Mouse (Mus musculus) spleen, adult 12 weeks (tissue): ENCODE results near the gene Cntnap5b.

Source experiments
- DNase-seq: peaks from one replicate; pipeline ENCODE4 v3.0.0; 2022; ENCODE audit warnings: low spot score

The Cntnap5b gene

DNA sequence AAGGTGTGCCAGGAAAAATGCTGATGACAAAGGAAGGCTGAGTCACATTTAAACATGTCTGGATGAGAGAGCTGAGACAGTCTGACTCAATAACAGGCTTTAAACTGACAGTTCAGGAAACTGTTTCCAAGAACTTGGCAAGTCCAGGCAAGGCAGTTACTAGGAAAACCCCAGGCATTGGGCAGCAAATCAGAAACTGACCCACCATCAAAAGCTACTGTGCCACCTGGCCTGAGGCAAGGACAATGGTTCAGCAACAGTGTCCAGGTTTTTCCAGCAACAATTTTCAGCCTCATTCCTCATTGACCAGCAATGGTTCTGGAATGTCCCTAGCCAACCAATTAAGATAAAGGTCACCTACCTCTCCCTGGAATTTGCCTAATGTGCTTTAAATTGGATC lies 399.0 kb downstream of the Cntnap5b start:
- DNase-seq, result no peak

DNA sequence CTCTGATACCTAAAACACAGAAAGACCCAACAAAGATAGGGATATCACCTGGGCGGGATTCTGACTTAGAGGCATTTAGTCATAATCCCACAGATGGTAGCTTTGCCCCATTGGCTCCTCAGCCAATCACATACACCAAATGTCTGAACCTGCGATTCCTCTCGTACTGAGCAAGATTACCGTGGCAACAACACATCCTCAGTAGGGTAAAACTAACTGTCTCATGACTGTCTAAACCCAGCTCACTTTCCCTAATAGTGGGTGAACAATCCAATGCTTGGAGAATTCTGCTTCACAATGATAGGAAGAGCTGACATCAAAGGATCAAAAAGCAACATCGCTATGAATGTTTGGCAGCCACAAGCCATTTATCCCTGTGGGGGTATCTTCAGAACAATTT lies 407.5 kb downstream of the Cntnap5b start:
- DNase-seq, result no peak

DNA sequence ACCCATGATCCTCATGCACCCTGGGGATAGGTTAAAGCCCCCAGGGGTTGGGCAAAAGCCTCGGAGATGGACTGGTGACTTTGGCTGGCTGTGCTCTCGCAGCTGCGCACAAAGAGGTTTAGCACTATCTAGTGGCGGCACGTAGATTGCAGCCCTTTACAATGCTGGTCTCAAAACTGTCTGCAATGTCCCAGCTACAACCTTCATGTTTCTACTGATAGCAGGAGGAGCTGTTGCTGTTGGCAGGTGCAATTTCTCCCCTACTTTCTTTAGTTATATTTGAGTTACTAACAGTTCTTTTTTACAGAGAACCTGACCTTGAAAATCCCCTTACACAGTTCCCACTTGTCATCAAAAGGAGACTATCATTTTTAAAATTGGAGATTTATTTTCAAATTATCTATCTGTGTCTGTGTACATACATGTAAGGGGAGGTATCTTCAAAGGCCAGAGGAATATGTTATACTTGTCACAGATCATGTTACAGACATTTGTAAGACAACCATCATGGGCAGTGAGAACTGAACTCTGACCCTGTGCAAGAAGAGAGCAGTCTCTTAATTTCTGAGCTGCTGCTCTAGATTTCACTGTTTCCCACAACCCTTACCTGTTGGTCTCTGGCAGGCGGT lies 459.5 kb downstream of the Cntnap5b start:
- no peak for DNase-seq

DNA sequence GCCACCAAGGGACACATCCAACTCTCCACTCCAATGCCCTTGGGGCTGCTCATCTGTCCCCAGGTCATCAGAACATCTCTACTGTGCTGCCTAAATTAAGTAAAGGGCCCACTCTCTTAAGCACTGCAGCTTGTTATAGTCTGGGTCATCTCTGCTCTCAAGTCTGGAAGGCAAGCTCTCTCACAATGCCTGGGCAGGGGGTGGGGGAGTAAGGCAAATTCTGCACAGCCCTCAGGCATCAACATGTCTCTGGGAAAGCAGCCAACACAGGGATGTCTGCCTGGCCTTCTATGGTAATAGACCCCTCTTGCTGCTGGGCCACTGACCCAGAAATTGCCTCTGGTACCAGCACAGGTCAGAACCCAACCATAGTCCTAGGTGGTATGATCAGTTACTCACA lies 479.4 kb downstream of the Cntnap5b start:
- DNase-seq, result no peak

DNA sequence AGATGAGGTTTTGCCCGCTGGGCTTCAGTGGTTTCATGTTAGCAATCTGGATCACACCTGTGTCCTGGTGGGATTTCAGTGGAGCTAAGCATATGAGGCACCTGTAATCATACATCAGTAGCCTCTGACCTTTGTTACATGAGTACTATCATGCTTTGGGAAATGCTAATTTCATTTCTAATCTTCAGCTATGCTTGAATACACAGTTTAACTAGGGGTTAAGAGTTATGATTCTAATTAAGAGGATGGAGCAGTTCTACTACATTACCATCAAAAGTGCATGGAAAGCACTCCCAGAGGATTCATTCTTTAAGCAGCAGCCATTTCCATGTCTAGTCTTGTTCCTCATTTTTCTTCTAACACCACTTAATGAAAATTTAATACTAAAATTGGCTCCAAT lies 538.1 kb downstream of the Cntnap5b start:
- no peak for DNase-seq

DNA sequence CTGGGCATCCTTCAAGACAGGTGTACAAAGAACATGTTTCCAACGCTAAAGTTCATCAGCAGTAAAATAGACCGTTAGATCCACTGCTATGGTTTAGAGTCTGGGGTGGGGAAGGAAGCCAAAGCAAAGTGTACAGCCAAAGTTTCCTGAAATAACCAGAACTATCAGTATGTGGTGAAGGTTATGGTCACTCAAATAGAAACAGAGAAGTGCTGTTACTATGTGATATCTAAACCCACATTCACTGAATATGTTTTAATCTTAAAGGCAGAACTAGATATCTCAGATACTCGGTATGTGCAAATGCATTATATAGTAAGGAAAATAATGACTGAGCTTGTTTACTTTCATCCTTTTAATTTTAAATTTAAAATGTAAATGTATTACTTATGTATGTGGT lies 558.5 kb downstream of the Cntnap5b start:
- DNase-seq, result no peak

DNA sequence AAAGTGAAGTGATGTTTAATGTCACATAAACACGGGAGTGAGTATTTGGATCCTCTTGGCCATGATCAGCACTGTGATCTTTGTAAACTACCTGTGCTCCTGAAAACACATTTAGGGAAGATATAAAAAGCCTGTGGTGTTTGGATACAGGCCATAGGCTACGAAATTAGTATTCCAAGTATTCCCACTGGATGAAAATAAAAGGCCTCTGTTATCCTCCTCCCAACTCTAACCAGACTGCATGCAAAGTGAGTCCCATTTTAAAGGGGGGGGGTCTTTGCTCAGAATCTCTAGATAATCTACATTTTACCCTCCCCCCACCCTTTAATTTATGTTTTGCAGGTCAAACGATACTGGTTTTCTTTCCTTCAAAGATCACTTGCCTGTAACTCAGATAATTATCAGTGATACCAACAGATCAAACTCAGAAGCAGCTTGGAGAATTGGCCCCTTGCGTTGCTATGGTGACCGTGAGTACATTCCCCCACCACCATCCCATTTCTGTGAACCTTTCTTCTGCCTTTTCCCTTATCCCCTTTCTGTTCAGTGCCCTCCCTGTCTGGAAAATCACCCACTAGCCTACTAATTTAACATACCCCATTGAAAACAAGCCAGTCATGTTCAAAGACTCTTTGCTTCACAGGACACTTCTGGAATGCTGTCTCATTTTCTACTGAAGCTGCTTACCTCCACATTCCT lies 597.0 kb downstream of the Cntnap5b start:
- DNase-seq, result no peak

DNA sequence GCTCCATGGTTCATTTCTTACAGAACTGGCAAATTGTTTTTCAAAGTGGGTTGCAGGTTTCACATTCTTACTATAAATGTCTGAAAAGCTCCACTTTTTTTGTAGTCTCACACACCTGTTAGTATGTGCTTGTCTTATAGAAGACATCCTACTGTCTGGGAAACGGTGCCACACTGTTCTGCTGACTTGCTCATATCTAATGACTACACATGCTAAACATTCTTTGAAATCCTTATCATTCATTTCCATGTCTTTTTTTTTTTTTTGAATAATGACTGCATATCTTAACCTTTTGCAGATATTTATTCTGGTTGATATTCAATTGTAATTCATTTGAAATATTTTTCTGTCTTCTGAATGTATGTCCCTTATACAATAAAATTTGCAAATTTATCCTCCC lies 613.7 kb downstream of the Cntnap5b start:
- DNase-seq, result no peak

DNA sequence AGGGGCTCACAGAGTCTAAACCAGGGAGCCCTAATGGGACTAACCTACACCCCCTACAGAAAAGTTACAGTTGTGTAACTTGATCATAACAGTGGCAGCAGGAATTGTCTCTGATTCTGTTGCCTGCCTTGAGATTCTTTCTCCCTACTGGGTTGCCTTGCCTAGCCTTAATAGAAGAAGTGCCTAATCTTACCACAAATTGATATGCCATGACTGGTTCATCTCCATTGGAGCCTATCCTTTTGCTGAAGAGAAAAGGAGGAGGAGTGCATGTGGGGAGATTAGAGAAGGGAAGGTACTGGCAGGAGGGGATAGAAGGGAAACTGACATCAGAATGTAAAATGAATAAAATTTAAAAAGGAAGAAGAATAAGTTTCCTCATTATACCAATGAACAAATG lies 621.5 kb downstream of the Cntnap5b start:
- DNase-seq, result no peak

DNA sequence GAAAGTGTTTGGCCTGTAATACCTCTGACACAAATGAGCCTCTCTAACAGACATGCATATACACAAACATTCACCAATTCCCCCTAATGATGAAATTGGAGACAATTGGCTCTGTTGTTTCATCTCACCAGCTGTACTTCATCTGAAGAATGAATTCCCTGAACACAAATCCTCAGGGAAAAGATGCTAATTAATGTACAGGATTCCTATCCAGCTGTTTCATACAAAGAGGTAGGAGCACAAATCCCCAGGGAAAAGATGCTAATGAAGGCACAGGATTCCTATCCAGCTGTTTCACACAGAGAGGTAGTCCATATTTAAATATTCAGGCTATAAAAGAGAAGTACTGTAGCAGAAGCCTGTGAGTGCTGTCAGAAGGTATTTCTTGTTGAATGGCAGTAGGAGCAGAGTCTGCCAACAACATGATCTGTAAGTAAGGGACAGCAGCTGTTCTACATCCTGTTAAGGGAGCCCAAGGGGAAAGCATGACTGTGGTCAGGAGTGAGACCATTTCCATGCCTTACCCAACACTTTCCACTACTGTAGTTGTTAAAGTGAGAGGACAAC lies 644.2 kb downstream of the Cntnap5b start:
- DNase-seq, result no peak

DNA sequence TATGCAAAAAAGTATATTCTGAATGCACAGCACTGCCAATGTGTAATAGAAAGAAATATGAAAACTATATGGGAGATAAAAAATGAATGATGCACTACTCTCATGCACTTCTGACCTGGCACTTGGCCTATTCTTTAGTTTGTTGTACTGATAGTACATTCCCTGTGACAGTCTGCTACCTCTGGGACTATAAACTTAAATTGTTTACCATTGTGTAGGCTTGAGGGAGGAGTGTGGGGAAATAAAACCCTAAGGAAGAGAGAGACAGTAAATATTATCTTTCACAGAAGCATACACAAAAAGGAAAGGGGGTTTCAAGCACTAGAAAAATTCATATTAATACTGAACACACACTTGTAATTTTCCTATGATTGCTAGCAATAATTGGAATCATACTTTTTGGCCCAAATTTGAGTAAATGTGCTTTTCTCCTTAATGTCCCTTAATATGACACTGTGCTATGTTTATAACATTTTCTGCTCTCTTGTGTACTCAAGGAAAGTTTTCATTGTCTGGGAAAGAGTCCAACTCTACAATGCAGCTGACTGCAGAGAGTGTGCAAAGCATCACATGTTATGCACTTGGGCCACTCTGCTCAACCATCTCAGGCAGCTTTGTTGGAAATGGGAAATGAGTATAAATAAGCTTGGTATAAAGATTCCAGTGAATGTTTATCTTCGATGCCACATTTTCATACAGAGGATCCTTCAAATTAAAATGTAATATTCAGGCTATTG lies 657.6 kb downstream of the Cntnap5b start:
- no peak for DNase-seq

DNA sequence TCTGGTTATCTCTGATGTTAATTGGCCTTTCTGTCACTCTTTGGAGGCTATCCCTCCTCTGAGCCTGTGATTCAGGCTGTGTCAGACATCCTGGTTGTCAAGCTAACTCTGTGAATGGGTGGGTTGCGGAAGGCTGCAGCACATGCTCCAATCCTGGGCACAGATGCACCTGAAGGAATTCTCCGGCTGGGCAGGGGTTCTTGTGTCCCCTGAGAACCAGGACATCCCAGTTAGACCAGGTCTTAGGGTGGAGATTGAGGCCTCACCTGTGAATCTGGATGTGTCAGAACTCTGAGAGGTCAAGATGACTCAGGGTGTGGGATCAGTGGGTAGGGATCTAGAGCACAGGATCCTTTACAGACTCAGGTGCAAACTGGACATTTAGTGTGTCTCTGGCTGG lies 691.3 kb downstream of the Cntnap5b start:
- DNase-seq, result no peak

DNA sequence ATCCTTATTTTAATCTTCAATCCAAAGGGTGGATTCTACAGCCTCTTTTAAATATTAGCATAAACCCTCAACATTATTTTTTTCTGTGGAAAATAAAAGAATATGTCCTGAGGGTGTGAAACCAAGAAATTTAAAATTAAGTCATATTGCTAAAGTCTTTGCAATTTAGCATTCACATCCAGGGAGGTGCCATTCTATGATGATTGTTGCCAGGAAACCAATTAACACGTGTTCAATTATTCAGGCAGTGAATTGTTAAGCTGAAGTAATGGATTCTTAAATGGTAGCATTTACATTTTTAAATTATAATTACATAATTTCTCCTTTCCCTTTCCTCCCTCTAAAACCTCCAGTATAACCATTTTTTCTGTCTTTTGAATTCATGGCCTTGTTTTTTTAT lies 692.7 kb downstream of the Cntnap5b start:
- no peak for DNase-seq

DNA sequence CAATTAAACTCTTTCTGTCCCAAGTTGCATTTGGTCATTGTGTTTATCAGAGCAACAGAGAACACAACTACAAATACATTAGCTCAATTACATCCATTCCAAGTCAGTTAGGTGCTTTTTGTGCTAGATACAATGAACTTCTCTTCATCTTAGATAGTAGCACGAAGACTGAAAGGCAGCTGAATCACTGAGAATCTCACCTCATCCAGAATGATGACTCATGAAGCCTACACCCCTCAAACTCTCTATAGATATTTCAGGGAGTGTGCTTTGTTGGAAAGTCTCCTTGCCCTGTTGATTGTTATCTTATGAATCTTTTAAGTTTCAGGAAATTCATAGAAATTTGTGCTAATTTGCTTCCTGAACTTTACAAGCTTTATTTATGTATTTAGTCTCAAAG lies 695.0 kb downstream of the Cntnap5b start:
- DNase-seq, result no peak

DNA sequence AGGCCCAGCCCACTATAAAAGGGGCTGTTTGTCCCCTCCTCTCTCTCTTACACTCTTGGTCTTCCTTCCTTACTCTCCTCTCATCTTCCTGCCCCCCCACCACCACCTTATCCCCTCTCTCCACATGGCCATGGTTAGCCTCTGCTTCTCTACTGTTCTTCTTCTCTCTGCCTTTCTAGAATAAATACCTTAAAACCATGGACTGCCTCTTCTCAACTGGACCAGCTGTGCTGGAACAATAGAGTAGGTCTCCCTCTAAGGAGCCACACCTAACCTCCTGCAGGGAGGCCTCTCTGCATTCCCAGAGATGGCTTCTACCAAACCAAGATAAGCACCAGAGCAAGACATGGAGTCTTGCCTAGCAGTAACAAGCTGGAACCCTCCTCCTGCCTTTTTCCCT lies 737.3 kb downstream of the Cntnap5b start:
- DNase-seq, result no peak
